Mouse (Mus musculus) lung, embryonic 15.5 days (tissue): Measurements from ENCODE around the gene Fastkd5. TPM values are rescaled to one million over a fixed set of nuclear protein-coding genes. Genes with fewer than 3 reads are reported as not detected.
A peak's percentile ranks its signal among the peaks of the same experiment; 100 is the strongest.
"Not testable (repeated sequence)": the region's sequence is repeated elsewhere in the genome, so short reads cannot be mapped to it uniquely, and the experiment has no call there.

Experiments
- ATAC-seq: fragments of 200-750 bp; cut with Nextera tagmentation; 2 replicates; pipeline ENCODE4 v1.8.0; 2017; ENCODE audit warnings: moderate number of reproducible peaks, borderline replicate concordance; ENCODE audit not compliant: low FRiP score, low TSS enrichment; ENCODE audit errors: extremely low read depth
- H3K27ac ChIP-seq: fragments of 300-500 bp; sonication (generic); 2 replicates; pipeline ENCODE4 v1.5.1; 2015; ENCODE audit warnings: moderate library complexity, mild to moderate bottlenecking, inconsistent platforms
- H3K27me3 ChIP-seq: fragments of 300-500 bp; sonication (generic); 2 replicates; pipeline ENCODE4 v1.6.1; 2015; ENCODE audit warnings: inconsistent platforms
- H3K36me3 ChIP-seq: fragments of 300-500 bp; sonication (generic); 2 replicates; pipeline ENCODE4 v1.6.1; 2015; ENCODE audit warnings: inconsistent platforms
- H3K4me1 ChIP-seq: fragments of 300-500 bp; sonication (generic); 2 replicates; pipeline ENCODE4 v1.6.1; 2015; ENCODE audit warnings: inconsistent platforms
- H3K4me2 ChIP-seq: fragments of 300-500 bp; sonication (generic); 2 replicates; pipeline ENCODE4 v1.6.1; 2015; ENCODE audit warnings: inconsistent platforms, mild to moderate bottlenecking, moderate library complexity
- H3K4me3 ChIP-seq: fragments of 300-500 bp; sonication (generic); 2 replicates; pipeline ENCODE4 v1.5.1; 2015; ENCODE audit warnings: mild to moderate bottlenecking, inconsistent platforms
- H3K9ac ChIP-seq: fragments of 300-500 bp; sonication (generic); 2 replicates; pipeline ENCODE4 v1.6.1; 2015; ENCODE audit warnings: inconsistent platforms
- H3K9me3 ChIP-seq: fragments of 300-500 bp; sonication (generic); 2 replicates; pipeline ENCODE4 v1.6.1; 2016; ENCODE audit warnings: inconsistent platforms
- WGBS: fragments of 180-500 bp; shearing (Covaris S2); methylation state at CpG from one replicate; pipeline ENCODE4 v1.1.7; 2015; 5-methylcytosine and 5-hydroxymethylcytosine counted together
- polyA plus RNA-seq: library from polyadenylated mRNA; unstranded; fragments of >200 nt; fragmentation: Nextera tagmentation; extraction: Ambion mirVana; gene quantifications from 2 replicates; pipeline ENCODE4 v1.2.1, GENCODE M21; 2015

Gene Fastkd5
- polyA plus RNA-seq, 1 experiment from 2014 or later: 15.0 TPM

DNA sequence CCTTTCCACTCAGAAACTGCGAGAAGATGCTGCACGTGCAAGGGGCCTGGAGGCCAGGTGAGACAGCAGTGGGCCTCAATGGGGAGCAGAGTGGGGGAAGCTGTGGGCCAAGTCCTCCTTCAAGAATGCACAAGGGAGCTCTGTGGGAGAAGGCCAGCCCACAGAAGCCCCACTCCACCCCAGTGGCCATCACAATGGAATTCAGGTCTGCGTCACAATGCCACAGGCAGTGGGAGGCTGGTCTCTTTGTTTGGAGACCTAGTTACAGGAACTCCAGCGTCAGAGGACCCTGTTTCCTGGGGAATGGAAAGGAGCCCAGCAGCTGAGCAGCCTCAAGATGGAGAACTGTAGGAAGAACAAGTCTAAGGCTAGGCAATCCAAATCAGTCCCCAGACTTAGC lies 40.7 kb downstream of the Fastkd5 start:
- Histone ChIP-seq H3K9me3 (no peaks in the 10 kb centered on the region), H3K27ac (no peak overlapping the region), H3K36me3 (peaks cover 10% of the 10 kb centered on the region), H3K9ac (no peak overlapping the region), H3K4me1 (no peaks in the 10 kb centered on the region), H3K27me3 (no peaks in the 10 kb centered on the region), H3K4me2 (no peak overlapping the region), H3K4me3 (no peak overlapping the region)
- ATAC-seq: no peak
- WGBS: 88% methylated on average over 4 of the region's 4 CpGs

- peaks cover 10% of the 10 kb centered on the region for H3K36me3 ChIP-seq
- no peak overlapping the region for H3K4me2 ChIP-seq
- no peak overlapping the region for H3K4me3 ChIP-seq
- no peak overlapping the region for H3K27ac ChIP-seq
- no peaks in the 10 kb centered on the region for H3K27me3 ChIP-seq
- no peaks in the 10 kb centered on the region for H3K9me3 ChIP-seq
- no peak for ATAC-seq
- no peaks in the 10 kb centered on the region for H3K4me1 ChIP-seq
- H3K9ac ChIP-seq: no peak overlapping the region
- WGBS: 72% methylated on average over 2 of the region's 2 CpGs
Observed at GRCm38 (mm10) chr2:130588373-130588772, 41.5 kb downstream of the Fastkd5 start.

GRCm38 (mm10) chr2:130586016-130586415 lies 43.8 kb downstream of the Fastkd5 start:
- ATAC-seq: no peak
- Histone ChIP-seq H3K4me1 (no peaks in the 10 kb centered on the region; the same call in 1 of the 2 replicates), H3K4me3 (no peak overlapping the region), H3K27me3 (peaks cover 23% of the 10 kb centered on the region), H3K4me2 (no peak overlapping the region), H3K9me3 (no peaks in the 10 kb centered on the region), H3K36me3 (peaks cover 4% of the 10 kb centered on the region; the same call in 1 of the 2 replicates), H3K27ac (no peak overlapping the region), H3K9ac (no peak overlapping the region)
- WGBS: 79% methylated on average over 6 of the region's 6 CpGs

DNA sequence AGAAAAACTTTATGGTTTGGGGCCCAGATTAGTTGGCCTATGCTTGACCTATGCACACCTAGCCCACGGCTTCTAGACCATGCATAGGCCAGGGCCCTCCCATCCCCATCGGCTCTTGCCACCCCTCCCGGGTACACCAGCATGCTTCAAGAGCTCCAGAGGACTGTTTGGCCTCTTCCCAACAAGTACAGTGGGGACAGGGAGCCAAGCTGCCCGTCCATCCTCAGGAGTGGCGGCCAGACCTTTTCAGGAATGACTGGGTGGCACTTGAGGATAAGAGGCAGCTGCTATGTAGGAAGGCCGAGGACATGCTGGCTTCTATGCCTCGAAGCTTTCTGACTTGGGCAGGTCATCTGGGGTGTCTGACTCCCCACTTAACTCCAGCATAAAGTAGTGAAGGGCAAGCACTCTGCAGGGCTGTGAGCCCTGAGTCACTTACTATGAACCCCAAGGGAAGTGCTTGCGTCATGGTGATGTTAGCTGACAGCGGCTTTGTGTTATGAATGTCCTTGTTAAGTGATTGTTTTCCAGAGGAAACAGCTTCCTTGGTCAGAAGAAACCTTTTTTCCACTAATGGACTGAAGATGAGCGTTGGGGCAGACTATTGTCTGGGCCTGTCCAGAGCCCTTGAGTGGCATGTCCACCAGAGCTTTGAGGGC lies 45.8 kb downstream of the Fastkd5 start:
- ATAC-seq: no peak
- H3K36me3 ChIP-seq: no peaks in the 10 kb centered on the region
- 52% methylated on average over 10 of the region's 10 CpGs for WGBS
- H3K9ac ChIP-seq: no peak overlapping the region
- H3K4me1 ChIP-seq: peaks cover 8% of the 10 kb centered on the region
- H3K4me2 ChIP-seq: no peak overlapping the region
- H3K27ac ChIP-seq: no peak overlapping the region
- H3K4me3 ChIP-seq: no peak overlapping the region
- H3K9me3 ChIP-seq: no peaks in the 10 kb centered on the region
- peaks cover 43% of the 10 kb centered on the region for H3K27me3 ChIP-seq

GRCm38 (mm10) chr2:130582552-130582951 lies 47.3 kb downstream of the Fastkd5 start, which contains the start of gene Avp:
Gene Avp (minus strand): TSS chr2:130582554.
- Histone ChIP-seq H3K27ac (no peak within 1 kb of the TSS), H3K36me3 (no peaks in the 10 kb centered on the region), H3K27me3 (peaks cover 58% of the 10 kb centered on the region), H3K4me3 (no peak within 1 kb of the TSS), H3K4me1 (peaks cover 11% of the 10 kb centered on the region), H3K9me3 (no peaks in the 10 kb centered on the region), H3K9ac (no peak within 1 kb of the TSS), H3K4me2 (no peak within 1 kb of the TSS)
- WGBS: 30% methylated on average over 10 of the region's 10 CpGs
- ATAC-seq: no peak

GRCm38 (mm10) chr2:130581201-130581600 lies 48.6 kb downstream of the Fastkd5 start:
- no peak for ATAC-seq

DNA sequence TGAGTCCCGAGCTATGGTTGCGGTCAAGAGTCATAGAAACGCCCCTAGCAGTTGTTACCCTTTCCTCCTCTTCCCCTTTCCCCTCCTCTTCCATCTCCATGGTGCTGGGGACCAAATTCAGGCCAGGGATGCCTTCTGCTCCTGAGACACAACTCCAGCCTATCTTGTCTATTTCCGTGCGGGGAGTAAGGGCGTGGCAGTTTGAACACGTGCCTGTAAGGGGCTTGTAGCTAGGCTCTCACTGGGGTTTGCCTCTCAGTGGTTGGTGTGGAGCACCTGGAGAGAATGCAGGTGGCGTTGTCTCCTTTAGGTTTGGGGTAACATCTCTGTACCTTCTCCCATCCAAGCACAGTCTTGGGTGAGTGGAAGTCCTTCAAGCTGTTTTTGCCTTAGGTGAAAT lies 50.0 kb downstream of the Fastkd5 start:
- Histone ChIP-seq H3K4me2 (no peak overlapping the region), H3K9me3 (no peaks in the 10 kb centered on the region), H3K36me3 (no peaks in the 10 kb centered on the region), H3K4me3 (no peak overlapping the region), H3K27me3 (peaks cover 86% of the 10 kb centered on the region), H3K9ac (no peak overlapping the region), H3K27ac (no peak overlapping the region), H3K4me1 (peaks cover 20% of the 10 kb centered on the region)
- WGBS: 4% methylated on average over 8 of the region's 8 CpGs
- ATAC-seq: no peak

More at GRCm38 (mm10) chr2:130581201-130581600, 48.6 kb downstream of the Fastkd5 start:
- H3K4me2 ChIP-seq: peak overlapping the region; percentile 53
- no peaks in the 10 kb centered on the region for H3K9me3 ChIP-seq
- peaks cover 20% of the 10 kb centered on the region for H3K4me1 ChIP-seq
- H3K27me3 ChIP-seq: peaks cover 72% of the 10 kb centered on the region
- H3K27ac ChIP-seq: no peak overlapping the region
- no peak overlapping the region for H3K9ac ChIP-seq
- peak overlapping the region; percentile 32 for H3K4me3 ChIP-seq
- 2% methylated on average over 16 of the region's 16 CpGs for WGBS
- H3K36me3 ChIP-seq: no peaks in the 10 kb centered on the region

- ATAC-seq: no peak
- 11% methylated on average over 11 of the region's 11 CpGs for WGBS
- Histone ChIP-seq H3K9ac (no peak overlapping the region), H3K9me3 (no peaks in the 10 kb centered on the region), H3K27ac (no peak overlapping the region), H3K27me3 (peaks cover 92% of the 10 kb centered on the region), H3K4me2 (no peak overlapping the region), H3K36me3 (no peaks in the 10 kb centered on the region), H3K4me3 (no peak overlapping the region), H3K4me1 (peaks cover 20% of the 10 kb centered on the region)
Observed at GRCm38 (mm10) chr2:130578148-130578547, 51.7 kb downstream of the Fastkd5 start.

- Histone ChIP-seq H3K36me3 (no peaks in the 10 kb centered on the region), H3K4me1 (peaks cover 20% of the 10 kb centered on the region), H3K4me2 (peak overlapping the region; percentile 26; the same call in 1 of the 2 replicates), H3K9me3 (no peaks in the 10 kb centered on the region), H3K27ac (no peak overlapping the region), H3K27me3 (peaks cover 90% of the 10 kb centered on the region), H3K9ac (no peak overlapping the region), H3K4me3 (peak overlapping the region; percentile 7; the same call in 1 of the 2 replicates)
- 3% methylated on average over 12 of the region's 12 CpGs for WGBS
- peak; percentile 10; the same call in 1 of the 2 replicates for ATAC-seq
Observed at GRCm38 (mm10) chr2:130577632-130578031, 52.2 kb downstream of the Fastkd5 start.

DNA sequence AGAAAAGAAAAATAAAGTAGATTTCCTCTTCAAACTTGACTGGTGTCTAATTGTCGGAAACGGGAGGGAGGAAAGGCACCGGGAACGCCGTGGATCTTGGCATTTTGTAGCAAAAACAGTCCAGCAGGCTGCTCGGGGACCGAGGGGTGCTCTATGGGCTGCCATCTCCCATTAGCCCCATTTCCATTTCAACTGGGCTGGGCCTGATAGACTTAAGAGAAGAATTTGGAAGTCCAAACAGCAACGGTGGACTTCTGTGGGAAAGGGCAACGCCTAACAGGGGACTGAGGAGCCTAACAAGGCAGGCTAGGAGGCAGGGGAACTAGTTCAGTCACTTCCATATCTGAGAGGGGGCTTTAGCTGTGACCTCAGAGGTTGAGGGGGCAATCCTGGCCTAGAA lies 52.8 kb downstream of the Fastkd5 start:
- H3K4me2 ChIP-seq: peak overlapping the region; percentile 54
- H3K27me3 ChIP-seq: peaks cover 84% of the 10 kb centered on the region
- no peaks in the 10 kb centered on the region for H3K9me3 ChIP-seq
- H3K9ac ChIP-seq: no peak overlapping the region
- ATAC-seq: no peak
- H3K4me1 ChIP-seq: peaks cover 20% of the 10 kb centered on the region
- 4% methylated on average over 9 of the region's 9 CpGs for WGBS
- peak overlapping the region; percentile 26 for H3K4me3 ChIP-seq
- no peak overlapping the region for H3K27ac ChIP-seq
- H3K36me3 ChIP-seq: no peaks in the 10 kb centered on the region

GRCm38 (mm10) chr2:130576564-130576963 lies 53.3 kb downstream of the Fastkd5 start:
- not testable (repeated sequence) for H3K36me3 ChIP-seq, H3K27ac ChIP-seq, ATAC-seq, H3K9me3 ChIP-seq, H3K9ac ChIP-seq
- Histone ChIP-seq H3K4me3 (peak overlapping the region; percentile 26), H3K4me2 (peak overlapping the region; percentile 54), H3K4me1 (peaks cover 20% of the 10 kb centered on the region), H3K27me3 (peaks cover 79% of the 10 kb centered on the region)
- 3% methylated on average over 28 of the region's 32 CpGs for WGBS

GRCm38 (mm10) chr2:130575873-130576272 lies 54.0 kb downstream of the Fastkd5 start, which contains the start of gene Oxt:
Gene Oxt (plus strand): TSS chr2:130576173.
- Histone ChIP-seq H3K9me3 (no peaks in the 10 kb centered on the region), H3K27me3 (peaks cover 72% of the 10 kb centered on the region), H3K9ac (no peak within 1 kb of the TSS), H3K4me3 (peak within 1 kb of the TSS; percentile 26), H3K4me2 (peak within 1 kb of the TSS; percentile 54), H3K27ac (no peak within 1 kb of the TSS), H3K4me1 (peaks cover 20% of the 10 kb centered on the region), H3K36me3 (no peaks in the 10 kb centered on the region)
- no peak for ATAC-seq
- WGBS: 56% methylated on average over 9 of the region's 9 CpGs
